Mouse (Mus musculus): ENCODE results near the gene Gm10447.

Gene Gm10447

GRCm38 (mm10) chr11:53463551-53464424 lies 6.9 kb upstream of the Gm10447 start:
- 0 out of 2 replicates have a peak, but pooled peaks have one; percentile 11 for TF ChIP-seq GATA4 (IDR thresholded peaks at IDR 0.05; ENCODE audit: insufficient replicate concordance, low read length)

DNA sequence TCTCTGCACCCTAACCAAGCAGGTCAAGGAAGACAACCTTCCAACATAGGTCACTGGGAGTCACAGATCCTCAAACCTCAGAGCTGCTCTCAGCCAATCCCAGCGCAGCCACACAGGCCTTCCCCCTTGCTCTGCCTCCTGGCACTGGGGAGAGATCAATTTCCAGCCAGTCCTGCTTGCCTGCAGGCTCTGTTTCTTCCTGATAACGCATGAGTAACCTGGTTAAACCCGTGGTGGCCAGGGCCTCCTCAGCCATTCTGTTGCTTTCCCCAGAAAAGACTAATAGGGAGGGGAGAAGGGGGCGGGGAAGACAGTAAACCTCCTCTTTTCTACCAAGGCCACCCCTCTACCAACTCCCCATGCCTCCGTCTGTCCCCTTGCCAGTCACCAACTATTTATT lies 4.8 kb upstream of the Gm10447 start:
- TF ChIP-seq GATA4 (IDR thresholded peaks at IDR 0.05; ENCODE audit: insufficient replicate concordance, low read length), result peak; percentile 43; the same call in 1 of the 2 replicates

GRCm38 (mm10) chr11:53460192-53460591 lies 3.3 kb upstream of the Gm10447 start:
- no peak for TF ChIP-seq GATA4 (IDR thresholded peaks at IDR 0.05; ENCODE audit: insufficient replicate concordance, low read length)

- TF ChIP-seq GATA4 (IDR thresholded peaks at IDR 0.05; ENCODE audit: insufficient replicate concordance, low read length), result no peak
These were observed 2.1 kb upstream of the Gm10447 start for GRCm38 (mm10) chr11:53458996-53459395.

GRCm38 (mm10) chr11:53457372-53457954 lies 553 bp upstream of the Gm10447 start:
- TF ChIP-seq GATA4 (IDR thresholded peaks at IDR 0.05; ENCODE audit: insufficient replicate concordance, low read length), result no peak

GRCm38 (mm10) chr11:53453031-53453430 lies 3.9 kb downstream of the Gm10447 start:
- no peak for TF ChIP-seq GATA4 (IDR thresholded peaks at IDR 0.05; ENCODE audit: insufficient replicate concordance, low read length)

- no peak for TF ChIP-seq GATA4 (IDR thresholded peaks at IDR 0.05; ENCODE audit: insufficient replicate concordance, low read length)
These were observed 4.5 kb downstream of the Gm10447 start for GRCm38 (mm10) chr11:53452396-53452795.

DNA sequence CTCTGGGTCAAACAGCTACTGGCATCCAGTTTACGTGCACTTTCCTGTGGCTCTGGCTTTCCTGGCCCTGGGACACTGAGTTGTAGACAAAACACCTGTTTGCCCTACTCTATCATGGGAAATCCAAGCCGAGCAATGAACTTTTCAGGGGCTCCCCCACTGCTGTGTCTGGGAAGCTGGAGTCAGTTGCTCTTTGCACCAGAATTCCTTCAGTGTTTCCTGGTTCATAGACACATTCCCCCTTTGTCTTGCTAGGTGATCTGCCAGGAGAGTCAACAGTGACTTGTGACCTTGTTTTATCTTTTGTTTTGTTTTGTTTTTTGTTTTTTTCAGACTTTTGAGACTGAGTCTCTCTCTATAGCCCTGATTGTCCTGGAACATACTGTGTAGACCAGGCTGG lies 5.5 kb downstream of the Gm10447 start:
- TF ChIP-seq GATA4 (IDR thresholded peaks at IDR 0.05; ENCODE audit: insufficient replicate concordance, low read length), result no peak

GRCm38 (mm10) chr11:53450070-53450705 lies 6.7 kb downstream of the Gm10447 start:
- no peak for TF ChIP-seq GATA4 (IDR thresholded peaks at IDR 0.05; ENCODE audit: insufficient replicate concordance, low read length)

DNA sequence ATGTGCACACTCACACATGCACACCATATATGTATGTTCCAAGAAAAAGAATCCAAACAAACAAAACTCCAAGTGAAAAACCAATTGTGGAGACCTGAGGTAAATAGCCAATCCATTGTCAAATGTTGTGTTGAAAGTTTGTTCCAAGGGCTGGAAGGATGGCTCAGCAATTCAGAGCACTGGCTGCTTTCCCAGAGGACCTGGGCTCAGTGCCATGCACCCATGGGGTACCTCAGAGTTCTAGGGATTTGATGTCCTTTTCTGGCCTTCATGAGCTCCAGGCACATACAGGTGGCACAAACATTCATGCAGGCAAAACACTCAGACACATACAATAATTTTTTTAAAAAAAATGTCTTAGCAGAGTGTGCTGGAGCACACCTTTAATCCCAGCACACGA lies 8.4 kb downstream of the Gm10447 start:
- no peak for TF ChIP-seq GATA4 (IDR thresholded peaks at IDR 0.05; ENCODE audit: insufficient replicate concordance, low read length)

DNA sequence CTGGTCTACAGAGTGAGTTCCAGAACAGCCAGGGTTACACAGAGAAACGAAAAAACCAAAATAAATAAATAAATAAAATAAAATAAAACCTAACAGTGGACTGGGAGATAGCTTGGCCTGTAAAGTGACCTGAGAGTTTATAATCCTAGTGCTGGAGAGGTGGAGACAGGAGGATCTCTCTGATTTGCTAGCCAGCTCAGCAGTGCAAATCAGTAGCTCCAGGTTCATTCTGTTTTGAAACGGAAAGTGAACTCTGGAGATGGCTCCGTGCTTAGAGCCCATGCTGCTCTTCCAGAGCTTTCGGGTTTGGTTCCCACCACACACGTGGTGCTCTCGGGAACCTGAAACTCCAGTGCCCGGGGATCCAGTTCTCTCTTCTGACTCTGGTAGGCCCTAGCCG lies 8.9 kb downstream of the Gm10447 start:
- no peak for TF ChIP-seq GATA4 (IDR thresholded peaks at IDR 0.05; ENCODE audit: insufficient replicate concordance, low read length)

- no peak for TF ChIP-seq GATA4 (IDR thresholded peaks at IDR 0.05; ENCODE audit: insufficient replicate concordance, low read length)
These were observed 10.7 kb downstream of the Gm10447 start for GRCm38 (mm10) chr11:53446183-53446582.

GRCm38 (mm10) chr11:53445562-53445961 lies 11.3 kb downstream of the Gm10447 start:
- TF ChIP-seq GATA4 (IDR thresholded peaks at IDR 0.05; ENCODE audit: insufficient replicate concordance, low read length), result no peak

DNA sequence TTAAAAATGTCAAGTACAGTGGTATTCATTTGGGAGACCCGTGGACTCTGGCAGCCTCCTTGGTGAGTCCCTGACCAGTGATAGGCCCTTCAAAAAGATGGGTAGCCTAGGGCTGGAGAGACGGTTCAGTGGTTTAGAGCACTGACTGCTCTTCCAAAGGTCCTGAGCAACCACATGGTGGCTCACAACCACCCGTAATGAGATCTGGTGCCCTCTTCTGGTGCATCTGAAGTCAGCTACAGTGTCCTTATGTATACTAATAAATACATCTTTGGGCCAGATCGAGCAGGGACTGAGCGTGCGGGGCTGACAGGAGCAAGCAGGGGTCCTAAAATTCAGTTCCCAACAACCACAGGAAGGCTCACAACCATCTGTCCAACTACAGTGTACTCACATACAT lies 13.0 kb downstream of the Gm10447 start:
- no peak for TF ChIP-seq GATA4 (IDR thresholded peaks at IDR 0.05; ENCODE audit: insufficient replicate concordance, low read length)

DNA sequence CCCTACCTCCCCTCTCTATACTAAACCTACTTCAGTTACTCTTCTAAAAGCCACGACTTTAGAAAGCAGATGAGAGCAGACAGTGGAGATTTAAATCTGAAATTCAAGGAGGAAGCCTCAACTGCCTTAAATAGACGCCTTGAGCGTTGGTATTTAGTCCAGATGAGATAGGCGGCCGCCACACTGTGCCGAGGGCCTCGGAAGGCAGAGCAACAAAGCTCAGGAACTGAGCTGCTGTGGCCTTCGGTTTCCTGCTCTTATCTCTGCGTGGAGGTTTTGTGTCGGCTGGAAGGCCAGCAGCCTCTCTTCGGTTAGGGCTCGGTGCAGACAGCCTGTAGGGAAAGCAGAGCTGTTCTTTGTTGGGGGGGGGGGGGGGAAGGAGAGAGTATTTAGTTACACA lies 15.0 kb downstream of the Gm10447 start:
- peak; percentile 75; the same call in 1 of the 2 replicates for TF ChIP-seq GATA4 (IDR thresholded peaks at IDR 0.05; ENCODE audit: insufficient replicate concordance, low read length)

DNA sequence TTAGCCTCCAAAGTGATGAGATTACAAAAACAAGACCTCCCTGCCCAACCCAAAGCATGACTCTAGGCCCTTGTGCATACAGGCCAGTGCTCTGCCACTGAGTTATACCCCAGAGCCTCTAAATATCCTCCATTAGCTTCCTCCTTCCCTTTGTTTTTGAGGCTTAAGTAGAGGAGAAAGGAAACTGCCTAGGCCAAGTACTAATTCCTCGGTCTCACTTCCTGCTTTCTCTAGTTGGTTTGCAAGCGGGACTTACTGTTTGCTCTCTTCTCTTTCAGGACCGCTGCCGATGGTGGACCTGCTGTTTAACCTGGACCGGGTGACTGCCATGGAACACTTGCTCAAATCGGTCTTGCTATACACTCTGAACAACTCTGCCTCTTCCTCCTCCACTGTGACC lies 20.6 kb downstream of the Gm10447 start:
- no peak for TF ChIP-seq GATA4 (IDR thresholded peaks at IDR 0.05; ENCODE audit: insufficient replicate concordance, low read length)
